Mouse (Mus musculus): ENCODE results near the gene Zbtb43.

The Zbtb43 gene

GRCm38 (mm10) chr2:33468466-33469097 lies at the start of gene Zbtb43:
TSS of gene Zbtb43 (minus strand) at chr2:33468559.
- peak; percentile 97 for DNase-seq

DNA sequence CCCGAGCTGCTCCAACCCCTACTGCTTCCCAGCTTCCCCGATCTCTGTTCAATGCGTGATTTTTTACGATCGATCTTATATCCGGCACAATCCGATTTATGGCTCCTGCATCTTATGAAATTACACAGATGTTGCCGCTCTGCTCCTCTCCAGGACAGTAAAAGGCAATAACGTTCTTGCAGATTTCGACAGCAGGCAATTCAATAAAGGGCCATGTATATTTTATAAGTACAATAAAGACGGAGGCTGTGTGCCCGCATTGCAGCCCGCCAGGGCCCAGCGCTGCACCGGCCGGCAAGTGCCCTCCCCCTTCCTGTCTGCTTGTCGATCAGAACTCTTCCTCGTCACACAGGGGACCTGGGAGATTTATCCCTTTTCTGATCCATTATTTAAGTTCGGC lies 47.5 kb upstream of the Zbtb43 start:
- no peak for DNase-seq

GRCm38 (mm10) chr2:33515431-33515830 lies 47.1 kb upstream of the Zbtb43 start:
- no peak for DNase-seq

- no peak for DNase-seq
These were observed 42.4 kb upstream of the Zbtb43 start for GRCm38 (mm10) chr2:33510791-33511190.

DNA sequence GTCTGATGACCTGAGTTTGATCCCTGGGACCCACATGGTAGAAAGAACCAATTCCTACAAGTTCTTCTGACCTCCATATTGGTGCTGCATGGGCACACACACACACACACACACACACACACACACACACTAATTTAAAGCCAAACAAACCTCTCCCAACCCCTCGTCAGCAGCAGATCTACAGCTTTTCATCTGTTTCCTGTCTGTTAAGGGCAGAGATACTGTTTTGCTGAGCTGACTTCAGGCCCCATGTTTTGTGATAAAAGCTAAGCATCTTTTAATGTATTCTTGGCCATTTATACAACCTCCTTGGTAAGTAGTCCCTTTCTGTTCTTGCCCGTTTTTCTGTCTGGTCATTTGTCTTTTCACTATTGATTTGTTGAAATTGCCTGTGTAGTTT lies 34.2 kb upstream of the Zbtb43 start:
- no peak for DNase-seq

DNA sequence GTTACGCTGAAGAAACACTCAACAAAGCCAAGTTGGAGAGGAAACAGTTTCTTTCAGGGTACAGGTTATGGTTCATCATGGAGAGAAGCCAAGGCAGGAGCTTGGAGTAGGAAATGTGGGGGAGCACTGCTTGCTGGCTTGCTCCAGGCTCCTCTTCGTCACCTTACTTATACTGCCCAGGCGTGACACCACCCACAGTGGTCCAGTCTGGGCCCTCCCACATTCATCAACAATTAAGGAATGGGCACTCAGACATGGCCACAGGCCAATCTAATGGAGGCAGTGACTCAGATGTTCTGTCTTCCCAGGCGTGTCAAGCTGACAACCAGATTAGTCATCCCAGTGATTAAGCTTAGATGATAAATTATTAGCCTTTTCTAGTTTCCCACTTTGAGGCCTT lies 29.9 kb upstream of the Zbtb43 start:
- DNase-seq: no peak

DNA sequence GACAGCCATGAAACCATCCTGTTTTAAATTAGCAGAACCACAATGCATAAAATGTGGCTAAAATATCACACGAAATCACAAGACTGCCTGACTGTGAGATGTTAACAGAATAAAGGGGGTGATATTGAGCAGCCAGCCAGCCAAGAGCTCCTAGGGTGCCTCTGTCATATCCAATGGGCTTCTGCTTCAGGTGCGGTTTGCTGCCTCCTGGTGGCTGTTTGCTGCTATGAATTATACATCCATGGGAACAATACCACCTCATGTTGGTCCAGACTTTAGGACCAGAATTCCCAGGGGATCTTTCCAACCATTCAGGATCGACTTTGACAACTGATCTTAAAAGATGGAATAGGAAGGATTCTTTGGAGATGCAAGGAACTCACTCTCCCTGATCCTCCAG lies 27.3 kb upstream of the Zbtb43 start:
- peak; percentile 23 for DNase-seq

DNA sequence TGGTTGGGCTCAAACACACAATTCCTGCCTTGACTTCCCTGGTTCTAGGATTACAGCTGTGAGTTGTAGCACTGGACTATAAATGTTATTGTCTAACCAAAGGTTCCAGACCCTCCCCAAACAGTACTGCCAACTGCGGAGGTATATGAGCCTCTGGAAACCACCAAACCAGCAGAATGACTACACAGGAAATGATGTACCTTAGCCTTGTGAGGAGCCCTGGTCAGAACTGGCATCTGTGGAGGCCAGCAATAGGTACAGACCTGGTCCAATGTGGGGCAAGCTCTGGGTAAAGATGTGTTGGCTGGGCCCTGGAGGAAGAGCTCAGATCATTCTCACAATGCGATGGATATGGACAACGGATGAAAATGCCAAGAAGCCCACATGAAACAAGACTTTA lies 23.7 kb upstream of the Zbtb43 start:
- no peak for DNase-seq

DNA sequence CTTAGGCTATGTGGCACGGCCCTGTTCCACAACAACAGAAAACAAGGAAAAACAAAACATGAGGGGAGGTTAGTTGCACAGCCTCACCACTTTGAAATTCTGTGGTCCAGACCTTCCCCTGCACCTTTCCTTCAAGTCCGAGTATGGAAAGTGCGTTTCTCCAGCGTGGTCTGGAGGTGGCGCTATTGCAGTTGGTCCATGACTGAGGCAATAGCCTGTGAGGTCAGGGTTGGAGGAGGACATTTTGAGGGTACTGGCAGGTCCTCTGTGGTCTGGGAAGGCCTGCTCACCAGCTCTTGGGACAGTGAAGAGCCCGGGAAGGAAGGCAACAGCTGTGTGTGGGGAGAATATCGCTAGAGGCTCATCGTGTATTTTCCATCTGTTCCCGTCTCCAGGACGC lies 21.2 kb upstream of the Zbtb43 start:
- DNase-seq: no peak

DNA sequence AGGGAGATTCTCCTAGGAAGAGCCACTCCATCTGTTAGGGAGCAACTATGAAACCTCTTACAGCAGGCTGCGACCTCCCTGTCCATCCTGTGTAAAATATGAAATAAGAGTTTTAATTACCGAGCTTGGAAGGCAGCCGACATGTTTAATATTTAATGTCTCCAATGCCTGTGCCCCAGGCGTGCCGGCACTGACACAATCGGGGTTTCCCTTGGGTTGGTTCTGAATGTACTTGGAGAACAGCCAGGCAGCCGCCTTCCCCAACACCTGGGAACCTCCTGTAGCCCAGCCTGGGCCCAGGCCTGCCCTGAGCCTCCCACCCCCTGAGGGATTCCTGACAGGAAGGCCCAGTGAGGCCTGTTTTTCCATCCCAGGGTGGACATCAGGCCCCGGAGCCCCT lies 19.0 kb upstream of the Zbtb43 start:
- no peak for DNase-seq

DNA sequence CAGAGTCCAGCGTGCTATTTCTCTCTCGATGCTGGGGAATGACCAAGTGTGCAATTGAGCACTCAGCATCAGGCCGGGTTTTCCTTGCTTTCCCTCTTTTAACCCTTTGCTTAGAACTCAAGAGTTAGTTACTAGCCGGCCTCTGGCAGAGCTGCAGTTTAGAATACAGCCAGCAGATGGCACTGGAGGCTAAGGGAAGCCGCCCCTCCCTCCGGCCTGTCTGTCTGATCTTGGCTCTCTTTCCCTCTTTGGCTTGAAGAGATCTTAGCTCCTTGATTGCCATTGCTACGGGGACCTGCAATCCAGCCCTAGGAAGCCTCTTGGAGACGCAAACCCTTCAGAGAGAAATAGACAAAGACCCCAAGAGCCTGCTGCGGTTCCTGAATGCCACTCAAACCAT lies 18.5 kb upstream of the Zbtb43 start:
- peak; percentile 74 for DNase-seq

GRCm38 (mm10) chr2:33477961-33478755 lies 9.8 kb upstream of the Zbtb43 start:
- DNase-seq: no peak

GRCm38 (mm10) chr2:33475961-33476360 lies 7.6 kb upstream of the Zbtb43 start:
- no peak for DNase-seq

DNA sequence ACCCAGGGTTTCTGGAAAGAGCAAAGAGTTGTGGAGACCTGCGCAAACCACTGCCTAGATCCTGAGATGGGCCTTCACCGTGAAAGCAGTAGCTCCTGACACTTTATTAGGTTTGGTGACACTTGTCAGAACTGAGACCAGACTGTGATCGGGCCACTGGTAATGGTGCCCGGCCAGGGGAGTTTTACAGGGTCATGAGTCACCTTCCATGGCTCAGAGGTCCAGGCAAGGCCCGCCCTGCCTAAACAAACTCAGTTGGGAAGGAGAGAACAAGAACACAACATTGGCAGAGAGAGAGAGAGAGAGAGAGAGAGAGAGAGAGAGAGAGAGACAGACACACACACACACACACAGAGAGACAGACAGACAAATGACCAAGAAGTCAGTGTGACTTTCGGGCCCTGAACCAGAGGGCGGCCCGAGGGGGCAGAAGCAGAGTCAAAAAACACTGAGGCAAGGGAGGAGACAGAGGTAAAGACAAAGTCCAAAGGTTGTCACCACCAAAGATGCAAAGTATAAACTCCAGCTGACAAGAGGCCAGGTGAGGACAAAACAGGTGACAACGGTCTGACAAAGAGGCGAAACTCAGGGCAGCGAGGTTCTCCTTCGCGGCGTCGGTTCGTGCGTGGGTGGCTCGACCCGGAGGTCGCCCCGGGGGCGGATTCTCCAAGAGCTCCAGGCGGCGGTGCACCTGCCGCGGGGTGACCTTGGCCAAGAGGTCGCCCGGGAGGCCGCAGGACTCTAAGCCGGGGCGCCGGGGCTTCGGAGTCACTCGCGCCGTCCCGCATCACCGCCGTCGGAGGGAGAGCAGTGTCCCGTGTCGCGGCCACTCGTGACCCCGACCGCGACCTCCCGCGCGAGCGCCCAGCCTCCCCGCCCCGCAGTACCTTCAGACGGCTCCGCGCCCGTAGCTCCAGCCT lies 553 bp downstream of the Zbtb43 start:
- DNase-seq: peak; percentile 9

DNA sequence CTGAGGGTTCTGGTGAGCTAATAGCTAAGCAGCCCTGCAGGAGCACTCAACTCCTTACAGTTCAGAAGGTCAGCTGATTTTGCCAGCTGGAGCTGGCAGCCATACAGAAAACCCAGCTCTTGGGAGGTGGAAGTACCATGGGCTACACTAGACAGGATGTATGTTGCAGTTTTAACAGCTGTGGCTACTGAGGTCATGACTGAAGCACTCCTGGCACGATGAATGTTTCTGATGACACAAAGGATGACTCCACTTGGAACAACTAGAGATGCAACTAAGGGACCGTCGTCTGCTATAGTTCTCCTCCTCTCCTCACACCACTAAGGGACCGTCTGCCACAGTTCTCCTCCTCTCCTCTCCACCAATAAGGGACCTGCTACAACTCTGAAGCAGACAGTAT lies 2.4 kb downstream of the Zbtb43 start:
- peak; percentile 40 for DNase-seq

DNA sequence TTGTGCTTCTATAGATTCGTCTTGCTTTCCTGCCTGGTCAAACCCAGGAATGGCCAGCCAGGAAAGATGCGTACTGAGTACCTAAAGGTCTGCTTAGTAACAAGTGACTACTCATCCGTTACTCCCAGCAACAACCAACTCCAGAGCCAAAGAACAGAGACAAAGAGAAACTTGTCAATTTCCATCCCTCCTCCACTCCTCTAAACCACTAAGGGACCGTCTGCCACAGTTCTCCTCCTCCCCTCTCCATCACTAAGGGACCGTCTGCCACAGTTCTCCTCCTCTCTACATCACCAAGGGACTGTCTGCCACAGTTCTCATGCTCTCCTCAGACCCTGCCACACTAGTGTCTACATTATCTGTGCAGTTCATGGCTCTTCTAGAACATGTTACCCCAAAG lies 3.1 kb downstream of the Zbtb43 start:
- DNase-seq: no peak

DNA sequence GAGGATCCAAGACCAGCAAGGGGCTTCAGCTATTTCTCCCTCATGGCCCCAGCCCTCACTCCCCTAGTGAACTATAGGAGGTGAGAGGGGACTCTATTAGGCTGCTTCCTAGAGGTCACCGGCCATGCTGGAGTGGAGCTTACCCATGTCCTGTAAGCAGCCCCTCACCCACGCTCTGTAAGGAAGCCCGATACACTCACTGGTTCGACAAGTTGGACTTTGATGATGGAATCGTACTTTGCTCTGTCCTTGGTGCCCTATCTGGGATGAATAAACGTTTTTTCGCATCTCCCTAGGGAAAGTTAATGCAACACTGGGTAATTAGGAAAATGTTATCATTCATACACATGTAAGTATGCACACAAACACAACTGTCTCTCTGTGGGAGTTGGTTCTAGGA lies 6.3 kb downstream of the Zbtb43 start:
- no peak for DNase-seq

GRCm38 (mm10) chr2:33461066-33461465 lies 7.3 kb downstream of the Zbtb43 start:
- no peak for DNase-seq

DNA sequence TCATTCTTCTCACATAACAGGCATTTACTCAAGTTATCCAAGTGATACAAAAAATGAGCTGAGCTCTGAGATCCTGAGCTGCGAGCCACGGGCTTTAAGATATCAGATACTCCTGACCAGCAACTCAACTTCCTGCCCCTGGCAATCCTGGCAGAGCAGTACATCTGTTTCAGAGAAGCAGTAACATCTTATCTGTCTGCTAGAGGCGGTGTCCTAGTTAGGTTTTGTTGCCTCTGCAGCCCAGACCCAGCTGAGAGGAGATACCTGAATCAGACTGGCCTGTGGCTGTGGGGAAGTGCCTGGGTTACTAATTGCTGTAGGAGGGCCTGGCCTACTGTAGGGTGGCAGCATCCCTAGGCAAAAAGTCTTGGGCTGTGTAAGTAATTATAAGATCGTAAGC lies 8.7 kb downstream of the Zbtb43 start:
- DNase-seq: no peak

DNA sequence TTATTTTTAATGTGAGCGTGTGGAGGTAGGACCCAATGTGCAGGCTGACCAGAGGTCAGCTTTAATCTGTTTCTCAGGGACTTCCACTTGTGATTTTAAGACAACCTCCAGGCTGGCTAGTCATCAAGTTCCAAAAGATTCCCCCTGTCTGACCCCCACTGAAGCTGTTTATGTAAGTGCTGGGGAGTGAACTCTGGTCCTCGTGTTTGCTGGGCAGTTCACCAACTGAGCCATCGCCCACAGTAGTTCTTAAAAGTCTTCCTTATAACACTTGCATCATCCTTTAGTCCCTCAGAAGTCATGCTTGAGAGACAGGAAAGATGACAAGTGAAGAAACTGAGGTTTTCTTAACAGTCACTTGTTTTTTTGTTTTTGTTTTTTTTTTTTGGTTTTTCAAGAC lies 11.7 kb downstream of the Zbtb43 start:
- DNase-seq: no peak

DNA sequence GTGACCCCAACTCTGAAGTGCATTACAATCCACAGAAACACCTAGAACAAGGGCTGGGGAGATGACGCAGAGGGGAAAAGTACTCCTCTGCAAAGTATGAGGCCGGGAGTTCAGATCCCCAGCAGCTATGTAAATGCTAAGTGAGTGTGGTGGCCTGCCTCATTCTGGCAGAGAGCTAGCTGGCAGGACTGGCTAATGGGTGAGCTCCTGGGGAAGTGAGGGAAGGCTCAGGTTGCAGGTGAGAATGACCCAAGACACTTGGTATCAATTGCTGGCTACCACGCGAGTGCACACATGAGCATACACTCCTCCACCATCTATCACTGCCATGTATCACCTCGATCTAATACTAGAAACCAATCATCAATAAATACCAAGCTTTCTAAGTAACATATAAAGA lies 12.1 kb downstream of the Zbtb43 start:
- no peak for DNase-seq

DNA sequence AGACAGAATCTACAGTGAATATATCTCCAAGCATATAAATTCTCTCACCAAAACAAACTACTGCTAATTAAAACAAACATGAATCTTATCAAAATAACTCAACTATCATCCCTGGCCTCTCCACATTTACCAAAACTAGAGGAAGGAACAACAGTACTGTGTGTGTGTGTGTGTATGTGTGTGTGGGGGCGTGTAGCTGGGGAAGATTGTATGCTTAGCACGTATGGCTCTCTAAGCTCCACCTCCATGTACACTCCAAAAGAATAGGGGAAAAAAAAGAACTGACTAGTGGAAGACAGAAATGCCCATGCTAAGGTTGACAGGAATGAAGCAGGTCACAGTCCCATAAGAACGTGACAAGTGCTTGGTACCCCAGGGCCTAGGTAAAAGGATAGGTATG lies 13.0 kb downstream of the Zbtb43 start:
- DNase-seq: no peak

GRCm38 (mm10) chr2:33454816-33455215 lies 13.5 kb downstream of the Zbtb43 start:
- no peak for DNase-seq

- DNase-seq: no peak
These were observed 14.9 kb downstream of the Zbtb43 start for GRCm38 (mm10) chr2:33453476-33453875.
